Mouse (Mus musculus) forebrain, embryonic 15.5 days (tissue): Measurements from ENCODE around the gene Iltifb. TPM values are rescaled to one million over a fixed set of nuclear protein-coding genes. Genes with fewer than 3 reads are reported as not detected.
"Not testable (repeated sequence)": the region's sequence is repeated elsewhere in the genome, so short reads cannot be mapped to it uniquely, and the experiment has no call there.

Experiments used
- ATAC-seq: fragments of 200-750 bp; cut with Nextera tagmentation; replicated peaks from 2 replicates; pipeline ENCODE4 v1.8.0; 2017; ENCODE audit warnings: mild to moderate bottlenecking, moderate TSS enrichment, moderate library complexity
- H3K27ac ChIP-seq: fragments of 300-500 bp; sonication (generic); replicated peaks from 2 replicates; pipeline ENCODE4 v1.5.1; 2015; ENCODE audit warnings: mild to moderate bottlenecking, inconsistent platforms
- H3K27me3 ChIP-seq: fragments of 300-500 bp; sonication (generic); 2 replicates; pipeline ENCODE4 v1.6.1; 2015; ENCODE audit warnings: inconsistent platforms
- H3K36me3 ChIP-seq: fragments of 300-500 bp; sonication (generic); 2 replicates; pipeline ENCODE4 v1.6.1; 2015; ENCODE audit warnings: mild to moderate bottlenecking, inconsistent platforms
- H3K4me1 ChIP-seq: fragments of 300-500 bp; sonication (generic); 2 replicates; pipeline ENCODE4 v1.6.1; 2015; ENCODE audit warnings: inconsistent platforms
- H3K4me2 ChIP-seq: fragments of 300-500 bp; sonication (generic); replicated peaks from 2 replicates; pipeline ENCODE4 v1.6.1; 2015; ENCODE audit warnings: mild to moderate bottlenecking, inconsistent platforms
- H3K4me3 ChIP-seq: fragments of 300-500 bp; sonication (generic); 2 replicates; pipeline ENCODE4 v1.5.1; 2015; ENCODE audit warnings: mild to moderate bottlenecking, inconsistent platforms
- H3K9ac ChIP-seq: fragments of 300-500 bp; sonication (generic); replicated peaks from 2 replicates; pipeline ENCODE4 v1.6.1; 2015; ENCODE audit warnings: mild to moderate bottlenecking, inconsistent platforms
- H3K9me3 ChIP-seq: fragments of 300-500 bp; sonication (generic); 2 replicates; pipeline ENCODE4 v1.6.1; 2016; ENCODE audit warnings: inconsistent platforms
- WGBS: fragments of 180-500 bp; shearing (Covaris S2); methylation state at CpG from one replicate; pipeline ENCODE4 v1.1.7; 2015; ENCODE audit warnings: mixed read lengths; 5-methylcytosine and 5-hydroxymethylcytosine counted together
- polyA plus RNA-seq: library from polyadenylated mRNA; unstranded; fragments of >200 nt; fragmentation: Nextera tagmentation; extraction: Ambion mirVana; gene quantifications from 2 replicates; pipeline ENCODE4 v1.2.1, GENCODE M21; 2015

The Iltifb gene
- polyA plus RNA-seq = not detected in 2 replicates

GRCm38 (mm10) chr10:118294938-118295337 lies at the start of gene Iltifb:
Iltifb (minus strand) TSS chr10:118295038.
- Histone ChIP-seq H3K4me3 (no peak within 1 kb of the TSS), H3K9ac (no peak within 1 kb of the TSS), H3K9me3 (no peaks in the 10 kb centered on the region), H3K4me1 (no peaks in the 10 kb centered on the region), H3K27me3 (no peaks in the 10 kb centered on the region), H3K4me2 (no peak within 1 kb of the TSS), H3K27ac (no peak within 1 kb of the TSS), H3K36me3 (no peaks in the 10 kb centered on the region)
- ATAC-seq = no peak
- WGBS = 95% methylated on average over 6 of the region's 6 CpGs

- not testable (repeated sequence) for H3K9me3 ChIP-seq, H3K4me1 ChIP-seq, H3K9ac ChIP-seq, H3K27me3 ChIP-seq, H3K4me2 ChIP-seq, H3K36me3 ChIP-seq, ATAC-seq, H3K27ac ChIP-seq, H3K4me3 ChIP-seq
- WGBS = no CpG with 5 or more reads among the region's 14 CpGs
Observed at GRCm38 (mm10) chr10:118343155-118343554, 48.3 kb upstream of the Iltifb start, which contains the start of gene Gm9046. Gm9046 (minus strand) TSS chr10:118343255.

- H3K4me2 ChIP-seq, H3K36me3 ChIP-seq, H3K27ac ChIP-seq, H3K9ac ChIP-seq, H3K9me3 ChIP-seq, H3K4me3 ChIP-seq, H3K27me3 ChIP-seq, H3K4me1 ChIP-seq, ATAC-seq: not testable (repeated sequence)
- no CpG with 5 or more reads among the region's 14 CpGs for WGBS
Observed at GRCm38 (mm10) chr10:118337731-118338130, 42.9 kb upstream of the Iltifb start, which contains the start of gene Gm9045. Gm9045 (minus strand) TSS chr10:118337831.

DNA sequence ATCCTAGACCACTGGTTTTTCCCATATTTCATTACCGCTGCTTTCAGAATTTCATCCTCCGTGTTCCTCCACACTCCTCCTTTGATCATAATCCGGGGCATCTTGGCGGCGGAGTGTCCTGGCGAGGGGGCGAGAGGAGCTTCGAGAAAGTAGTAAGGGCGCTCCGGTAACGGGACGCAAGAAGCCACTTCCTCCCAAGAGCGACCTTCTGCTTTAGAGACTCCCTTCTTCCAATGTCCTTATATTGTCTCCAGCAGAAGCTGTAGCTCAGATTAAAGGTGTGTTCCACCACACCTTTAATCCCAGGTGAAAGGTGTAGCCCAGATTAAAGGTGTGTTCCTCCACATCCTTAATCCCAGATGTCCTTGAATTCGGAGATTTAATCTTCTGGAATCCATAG lies 37.5 kb upstream of the Iltifb start, which contains the start of gene Gm9044:
Gene Gm9044 (minus strand): TSS at position 101 of the 400 bp plus-strand sequence.
- H3K9ac ChIP-seq, H3K4me2 ChIP-seq, H3K36me3 ChIP-seq, H3K4me3 ChIP-seq, H3K9me3 ChIP-seq, H3K27me3 ChIP-seq, H3K4me1 ChIP-seq, ATAC-seq, H3K27ac ChIP-seq: not testable (repeated sequence)
- WGBS = no CpG with 5 or more reads among the region's 14 CpGs

DNA sequence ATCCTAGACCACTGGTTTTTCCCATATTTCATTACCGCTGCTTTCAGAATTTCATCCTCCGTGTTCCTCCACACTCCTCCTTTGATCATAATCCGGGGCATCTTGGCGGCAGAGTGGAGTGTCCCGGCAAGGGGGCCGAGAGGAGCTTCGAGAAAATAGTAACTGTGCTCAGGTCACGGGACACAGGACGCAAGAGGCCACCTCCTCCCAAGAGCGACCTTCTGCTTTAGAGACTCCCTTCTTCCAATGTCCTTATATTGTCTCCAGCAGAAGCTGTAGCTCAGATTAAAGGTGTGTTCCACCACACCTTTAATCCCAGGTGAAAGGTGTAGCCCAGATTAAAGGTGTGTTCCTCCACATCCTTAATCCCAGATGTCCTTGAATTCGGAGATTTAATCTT lies 32.0 kb upstream of the Iltifb start, which contains the start of gene Gm9040:
Gene Gm9040 (minus strand): TSS at position 101 of the 400 bp plus-strand sequence.
- no CpG with 5 or more reads among the region's 11 CpGs for WGBS
- not testable (repeated sequence) for H3K36me3 ChIP-seq, H3K4me3 ChIP-seq

DNA sequence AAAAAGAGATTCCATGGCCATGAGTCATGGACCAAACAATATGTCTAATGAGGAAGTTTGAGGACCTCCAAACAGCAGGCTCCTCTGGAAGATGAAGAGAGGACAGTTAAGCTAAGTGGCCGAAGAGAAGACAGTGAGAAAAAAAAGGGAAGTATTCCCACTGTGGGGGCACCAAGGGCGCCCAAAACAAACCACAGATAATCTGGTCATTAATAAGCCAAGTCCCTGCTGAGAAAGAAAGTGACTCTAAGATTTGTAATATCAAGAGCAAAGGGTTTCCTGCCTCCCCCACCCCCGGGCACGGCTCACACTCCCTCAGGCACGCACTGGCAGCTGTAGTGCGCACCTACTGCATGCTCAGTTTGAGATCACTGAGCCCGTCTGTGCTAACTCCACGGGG lies 24.2 kb upstream of the Iltifb start:
- no peak for ATAC-seq
- H3K4me1 ChIP-seq = no peaks in the 10 kb centered on the region
- no peak overlapping the region for H3K4me2 ChIP-seq
- H3K9me3 ChIP-seq = no peaks in the 10 kb centered on the region
- no peak overlapping the region for H3K4me3 ChIP-seq
- no peaks in the 10 kb centered on the region for H3K36me3 ChIP-seq
- no peak overlapping the region for H3K9ac ChIP-seq
- WGBS = 90% methylated on average over 8 of the region's 8 CpGs
- no peak overlapping the region for H3K27ac ChIP-seq
- H3K27me3 ChIP-seq = no peaks in the 10 kb centered on the region

More for the DNA sequence above, 32.0 kb upstream of the Iltifb start, which contains the start of gene Gm9040:
- H3K9me3 ChIP-seq, H3K27ac ChIP-seq, ATAC-seq, H3K9ac ChIP-seq, H3K4me1 ChIP-seq, H3K27me3 ChIP-seq, H3K4me2 ChIP-seq: not testable (repeated sequence)

DNA sequence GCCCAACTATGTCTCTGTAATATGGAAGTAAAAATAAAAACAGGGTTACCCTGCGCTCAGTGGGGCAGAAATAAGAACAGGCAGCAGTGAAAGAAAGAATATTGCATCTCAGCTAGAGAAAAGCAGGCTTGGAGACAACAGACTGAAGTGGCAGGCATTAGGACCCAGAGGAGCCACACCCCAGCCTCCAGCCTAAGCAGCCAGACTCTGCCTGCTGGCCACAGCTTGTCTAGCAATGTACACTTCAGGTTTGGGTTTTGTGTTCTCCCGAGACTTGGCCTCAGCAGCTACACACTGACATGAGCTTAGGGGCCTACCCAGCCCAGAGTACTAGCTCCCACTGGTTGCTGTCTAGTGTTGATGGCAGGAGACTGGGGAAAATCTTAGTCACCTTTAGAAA lies 7.3 kb upstream of the Iltifb start:
- H3K4me1 ChIP-seq, H3K27me3 ChIP-seq, H3K36me3 ChIP-seq, H3K9me3 ChIP-seq, ATAC-seq, H3K4me3 ChIP-seq, H3K27ac ChIP-seq, H3K4me2 ChIP-seq, H3K9ac ChIP-seq: not testable (repeated sequence)
- 45% methylated on average over 2 of the region's 2 CpGs for WGBS

DNA sequence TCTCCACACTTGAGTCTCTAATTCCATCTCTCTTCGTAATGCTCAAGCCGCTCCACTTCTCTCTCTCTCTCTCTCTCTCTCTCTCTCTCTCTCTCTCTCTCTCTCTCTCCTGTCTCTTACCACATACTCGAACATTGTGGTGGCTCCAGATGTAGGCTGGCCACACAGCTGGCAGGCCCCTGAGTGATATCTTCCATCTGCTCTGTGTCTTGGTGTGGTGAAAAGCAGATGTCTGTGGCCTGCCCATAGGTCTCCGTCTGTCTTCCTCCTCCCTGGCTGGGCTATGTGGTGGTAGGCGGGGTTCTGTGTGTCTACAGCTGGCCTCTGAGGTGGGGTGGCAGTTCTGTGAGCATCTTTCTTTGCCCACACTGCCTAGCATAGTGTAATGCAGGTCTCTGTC lies 11.8 kb downstream of the Iltifb start:
- H3K27ac ChIP-seq = not testable (repeated sequence)
- WGBS = 88% methylated on average over 3 of the region's 5 CpGs

GRCm38 (mm10) chr10:118282565-118282964 lies 12.3 kb downstream of the Iltifb start:
- 87% methylated on average over 6 of the region's 7 CpGs for WGBS
- not testable (repeated sequence) for H3K27ac ChIP-seq, H3K4me2 ChIP-seq, H3K4me3 ChIP-seq, H3K9ac ChIP-seq, ATAC-seq, H3K4me1 ChIP-seq, H3K36me3 ChIP-seq, H3K27me3 ChIP-seq, H3K9me3 ChIP-seq

More for the DNA sequence above, 11.8 kb downstream of the Iltifb start:
- H3K36me3 ChIP-seq, H3K4me3 ChIP-seq, H3K4me2 ChIP-seq, ATAC-seq, H3K9ac ChIP-seq, H3K27me3 ChIP-seq, H3K9me3 ChIP-seq, H3K4me1 ChIP-seq: not testable (repeated sequence)

DNA sequence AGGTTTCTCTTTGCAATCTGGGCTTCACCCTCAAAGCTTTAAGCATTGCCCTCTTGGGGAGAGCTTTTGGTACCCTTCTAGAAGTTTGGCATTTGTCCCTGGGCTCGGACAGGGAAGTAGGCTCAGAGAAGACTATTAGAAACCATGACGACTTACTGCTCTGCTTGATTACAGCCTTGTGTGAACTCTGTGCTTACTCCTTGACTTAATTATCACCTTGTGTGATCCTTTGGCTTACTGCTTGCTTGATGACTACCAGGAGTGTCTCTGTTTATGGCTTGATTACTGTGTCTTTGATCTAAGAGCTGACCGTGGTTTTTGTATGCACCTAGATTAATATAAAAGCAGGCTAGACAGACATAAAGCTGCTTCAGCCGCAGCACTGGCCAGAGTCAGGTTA lies 16.8 kb downstream of the Iltifb start:
- not testable (repeated sequence) for H3K4me1 ChIP-seq, ATAC-seq, H3K4me3 ChIP-seq, H3K36me3 ChIP-seq, H3K4me2 ChIP-seq, H3K9ac ChIP-seq, H3K27ac ChIP-seq, H3K9me3 ChIP-seq, H3K27me3 ChIP-seq
- no CpG with 5 or more reads among the region's 4 CpGs for WGBS

- H3K9me3 ChIP-seq, H3K27ac ChIP-seq, H3K9ac ChIP-seq, ATAC-seq, H3K4me2 ChIP-seq, H3K27me3 ChIP-seq, H3K36me3 ChIP-seq, H3K4me3 ChIP-seq, H3K4me1 ChIP-seq: not testable (repeated sequence)
- 100% methylated on average over 1 of the region's 2 CpGs for WGBS
Observed at GRCm38 (mm10) chr10:118271416-118271815, 23.4 kb downstream of the Iltifb start.

DNA sequence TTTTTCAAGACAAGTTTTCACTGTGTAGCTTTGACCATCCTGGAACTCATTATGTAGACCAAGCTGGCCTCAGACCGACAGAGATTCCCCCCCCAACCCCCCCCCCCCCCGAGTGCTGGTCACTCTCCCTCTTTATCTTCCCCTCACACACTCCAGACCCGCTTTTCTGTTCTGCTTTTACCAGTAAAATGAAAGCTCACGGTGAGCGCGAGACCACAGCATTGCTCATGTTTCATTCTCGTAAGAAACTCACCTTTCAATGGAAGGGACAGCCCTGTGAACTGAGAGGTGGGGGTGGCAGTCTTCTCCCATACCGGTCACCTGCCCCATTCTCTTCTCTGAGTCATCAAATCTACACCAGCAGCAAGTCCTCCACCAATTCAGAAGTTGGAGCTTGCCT lies 26.0 kb downstream of the Iltifb start:
- not testable (repeated sequence) for H3K27ac ChIP-seq, ATAC-seq, H3K4me3 ChIP-seq, H3K27me3 ChIP-seq, H3K36me3 ChIP-seq, H3K4me2 ChIP-seq, H3K9ac ChIP-seq, H3K4me1 ChIP-seq, H3K9me3 ChIP-seq
- 59% methylated on average over 3 of the region's 8 CpGs for WGBS

- WGBS = no CpG with 5 or more reads among the region's 13 CpGs
- not testable (repeated sequence) for H3K27me3 ChIP-seq, H3K4me2 ChIP-seq, H3K4me3 ChIP-seq, H3K36me3 ChIP-seq, ATAC-seq, H3K9ac ChIP-seq, H3K27ac ChIP-seq, H3K9me3 ChIP-seq, H3K4me1 ChIP-seq
Observed at GRCm38 (mm10) chr10:118258388-118258787, 36.5 kb downstream of the Iltifb start, which contains the start of gene Gm32802. Gm32802 (plus strand) TSS chr10:118258688.
